Mouse (Mus musculus) thymus, adult 2 months (tissue): Measurements from ENCODE around the gene Farp1. TPM values are rescaled to one million over a fixed set of nuclear protein-coding genes. Genes with fewer than 3 reads are reported as not detected.

Experiments used
- DNase-seq: peaks from one replicate; pipeline ENCODE4 v3.0.0; 2021
- H3K27ac ChIP-seq: fragments of 200-500 bp; 2 replicates; pipeline ENCODE4 v1.5.1; 2012; ENCODE audit warnings: low read length, control low read depth; ENCODE audit not compliant: control insufficient read depth, insufficient read depth
- H3K27me3 ChIP-seq: fragments of 200-500 bp; 2 replicates; pipeline ENCODE4 v1.6.1; 2012; ENCODE audit warnings: mild to moderate bottlenecking, low read length, moderate library complexity, mixed read lengths; ENCODE audit not compliant: control insufficient read depth, insufficient read depth
- H3K36me3 ChIP-seq: fragments of 200-500 bp; 2 replicates; pipeline ENCODE4 v1.6.1; 2012; ENCODE audit warnings: mild to moderate bottlenecking, low read length, moderate library complexity; ENCODE audit not compliant: control insufficient read depth, insufficient read depth
- H3K4me1 ChIP-seq: fragments of 200-500 bp; replicated peaks from 2 replicates; pipeline ENCODE4 v1.6.1; 2012; ENCODE audit warnings: low read length; ENCODE audit not compliant: control insufficient read depth, insufficient read depth
- H3K4me3 ChIP-seq: fragments of 200-500 bp; 2 replicates; pipeline ENCODE4 v1.5.1; 2012; ENCODE audit warnings: mild to moderate bottlenecking, low read length, control low read depth, moderate library complexity; ENCODE audit not compliant: control insufficient read depth, insufficient read depth
- CTCF ChIP-seq: fragments of 200-500 bp; IDR thresholded peaks from 2 replicates; pipeline ENCODE4 v1.5.1; 2012; ENCODE audit warnings: mild to moderate bottlenecking, control low read depth, low read length, moderate library complexity, borderline replicate concordance; ENCODE audit not compliant: control insufficient read depth, poor library complexity, insufficient read depth; ENCODE audit errors: extremely low read depth
- POLR2A ChIP-seq: fragments of 200-500 bp; IDR thresholded peaks from 2 replicates; pipeline ENCODE4 v1.6.1; 2012; ENCODE audit warnings: mild to moderate bottlenecking, low read length, control low read depth, moderate library complexity; ENCODE audit not compliant: control insufficient read depth, poor library complexity, insufficient read depth; ENCODE audit errors: extremely low read depth
- WGBS: fragments of 180-500 bp; shearing (Covaris S2); methylation state at CpG from one replicate; pipeline ENCODE4 v1.1.7; 2018; 5-methylcytosine and 5-hydroxymethylcytosine counted together
- polyA plus RNA-seq: library from polyadenylated mRNA; depleted of rRNA; stranded (reverse); fragments of >200 nt; gene quantifications from 2 replicates; pipeline ENCODE4 v1.2.3, GENCODE M21; 2012

Farp1 gene
- polyA plus RNA-seq, 1 experiment: 5.1 TPM

GRCm38 (mm10) chr14:121158616-121159015 is 123.6 kb downstream of the Farp1 start:
- 89% methylated on average over 2 of the region's 2 CpGs for WGBS
- no peaks in the 10 kb centered on the region for H3K4me1 ChIP-seq
- no peaks in the 10 kb centered on the region for H3K36me3 ChIP-seq
- no peaks in the 10 kb centered on the region for H3K27me3 ChIP-seq
- no peak overlapping the region for H3K27ac ChIP-seq
- no peak for DNase-seq
- H3K4me3 ChIP-seq: no peak overlapping the region
- TF ChIP-seq CTCF (no peak), POLR2A (no peak)

DNA sequence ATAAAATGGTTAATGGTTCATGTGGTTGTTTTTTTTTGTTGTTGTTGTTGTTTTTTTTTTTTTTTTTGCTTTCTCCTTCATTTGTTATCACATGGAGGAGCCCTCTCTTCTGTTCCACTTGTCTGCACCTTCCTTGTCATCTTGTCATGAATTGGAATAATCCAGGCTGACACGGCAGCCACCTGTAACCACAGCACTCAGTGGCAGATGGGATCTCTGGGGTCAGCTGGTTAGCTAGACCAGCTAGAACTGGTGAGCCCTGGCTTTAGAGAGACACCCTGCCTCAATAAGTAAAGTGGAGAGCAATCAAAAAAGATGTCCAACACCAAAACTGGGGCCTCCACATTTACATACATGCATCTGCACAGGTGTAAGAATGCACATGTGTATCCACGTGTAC is 127.8 kb downstream of the Farp1 start:
- Histone ChIP-seq H3K27ac (no peak overlapping the region), H3K36me3 (no peaks in the 10 kb centered on the region), H3K4me3 (no peak overlapping the region), H3K27me3 (no peaks in the 10 kb centered on the region), H3K4me1 (no peaks in the 10 kb centered on the region)
- DNase-seq: no peak
- TF ChIP-seq CTCF (no peak), POLR2A (no peak)
- 86% methylated on average over 2 of the region's 2 CpGs for WGBS

DNA sequence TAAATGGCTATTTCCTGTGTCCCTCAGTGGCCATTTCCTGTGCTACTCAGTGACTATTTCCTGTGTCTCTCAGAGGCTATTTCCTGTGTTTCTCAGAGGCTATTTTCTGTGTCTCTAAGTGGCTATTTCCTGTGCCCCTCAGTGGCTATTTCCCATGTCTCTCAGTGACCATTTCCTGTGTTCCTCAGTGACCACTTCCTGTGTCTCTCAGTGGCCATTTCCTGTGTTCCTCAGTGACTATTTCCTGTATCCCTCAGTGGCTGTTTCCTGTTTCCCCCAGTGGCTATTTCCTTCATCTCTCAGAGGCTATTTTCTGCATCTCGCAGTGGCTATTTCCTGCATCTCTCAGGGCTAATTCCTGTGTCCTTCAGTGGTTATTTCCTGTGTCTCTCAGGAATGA is 129.9 kb downstream of the Farp1 start:
- DNase-seq: no peak
- no peak overlapping the region for H3K4me3 ChIP-seq
- no peaks in the 10 kb centered on the region for H3K4me1 ChIP-seq
- H3K27ac ChIP-seq: no peak overlapping the region
- TF ChIP-seq POLR2A (no peak), CTCF (no peak)
- H3K27me3 ChIP-seq: no peaks in the 10 kb centered on the region
- H3K36me3 ChIP-seq: no peaks in the 10 kb centered on the region
- 90% methylated on average over 1 of the region's 1 CpGs for WGBS

GRCm38 (mm10) chr14:121165408-121166037 is 130.5 kb downstream of the Farp1 start:
- TF ChIP-seq CTCF (no peak), POLR2A (no peak)
- DNase-seq: no peak
- Histone ChIP-seq H3K4me3 (no peak overlapping the region), H3K27me3 (no peaks in the 10 kb centered on the region), H3K4me1 (no peaks in the 10 kb centered on the region), H3K36me3 (no peaks in the 10 kb centered on the region), H3K27ac (no peak overlapping the region)
- 81% methylated on average over 6 of the region's 6 CpGs for WGBS

DNA sequence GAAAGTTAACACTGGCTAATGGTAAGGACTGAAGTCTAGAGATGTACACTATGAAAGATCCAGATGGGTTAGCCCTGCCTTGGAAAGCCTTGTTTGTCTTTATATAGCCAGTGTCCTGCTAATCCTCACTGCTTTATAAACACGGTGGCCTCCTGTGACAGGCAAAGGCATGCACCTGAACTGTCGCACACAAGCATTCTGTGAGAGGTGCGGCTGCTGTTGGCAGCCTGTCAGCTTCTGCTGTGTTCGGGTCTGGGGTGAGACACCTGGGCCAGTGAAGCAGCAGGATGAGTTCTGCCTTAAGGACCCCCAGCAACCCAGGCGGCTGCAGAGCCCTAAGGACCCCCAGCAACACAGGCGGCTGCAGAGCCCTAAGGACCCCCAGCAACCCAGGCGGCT is 131.0 kb downstream of the Farp1 start:
- no peaks in the 10 kb centered on the region for H3K4me1 ChIP-seq
- 93% methylated on average over 7 of the region's 7 CpGs for WGBS
- TF ChIP-seq CTCF (no peak), POLR2A (no peak)

GRCm38 (mm10) chr14:121168716-121169115 is 133.7 kb downstream of the Farp1 start:
- H3K27ac ChIP-seq: no peak overlapping the region
- DNase-seq: no peak
- TF ChIP-seq POLR2A: no peak
- no peak for TF ChIP-seq CTCF
- H3K4me3 ChIP-seq: no peak overlapping the region
- no peaks in the 10 kb centered on the region for H3K4me1 ChIP-seq
- no peaks in the 10 kb centered on the region for H3K27me3 ChIP-seq
- H3K36me3 ChIP-seq: no peaks in the 10 kb centered on the region
- WGBS: 89% methylated on average over 3 of the region's 3 CpGs

More for the DNA sequence above, 131.0 kb downstream of the Farp1 start:
- Histone ChIP-seq H3K4me3 (no peak overlapping the region), H3K36me3 (no peaks in the 10 kb centered on the region), H3K27ac (no peak overlapping the region), H3K27me3 (no peaks in the 10 kb centered on the region)
- no peak for DNase-seq

DNA sequence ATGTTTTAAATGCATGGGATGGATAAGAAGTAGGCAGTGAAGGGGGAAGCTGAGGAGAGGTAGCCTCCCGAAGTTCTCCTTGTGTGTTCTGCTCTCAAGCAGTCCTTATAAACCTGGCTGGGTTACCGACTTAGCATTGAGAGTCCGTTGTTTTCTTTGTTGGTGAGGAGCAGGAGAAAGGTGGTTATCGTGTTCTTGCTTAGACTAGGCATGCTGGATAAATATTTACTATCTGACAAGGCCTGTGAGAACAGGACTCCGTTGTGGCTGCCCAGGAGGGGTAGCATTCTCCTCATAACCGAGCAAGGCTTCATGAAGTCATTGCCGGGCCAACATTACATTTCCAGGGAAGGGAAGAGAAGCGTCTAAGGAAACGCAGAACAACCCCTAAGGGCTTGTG is 135.3 kb downstream of the Farp1 start:
- Histone ChIP-seq H3K4me3 (no peak overlapping the region), H3K36me3 (no peaks in the 10 kb centered on the region), H3K4me1 (0 out of 2 replicates have a peak, but pooled peaks cover 2% of the 10 kb centered on the region), H3K27ac (no peak overlapping the region), H3K27me3 (no peaks in the 10 kb centered on the region)
- TF ChIP-seq CTCF: no peak
- TF ChIP-seq POLR2A: no peak
- 94% methylated on average over 9 of the region's 9 CpGs for WGBS
- DNase-seq: no peak
